Mouse (Mus musculus) B cell, adult 2 months (primary cell): ENCODE results near the gene Irx2.

Experiments
- DNase-seq, 2 experiments: peaks; one replicate each; pipeline ENCODE4 v3.0.0; 2022

Irx2 gene

DNA sequence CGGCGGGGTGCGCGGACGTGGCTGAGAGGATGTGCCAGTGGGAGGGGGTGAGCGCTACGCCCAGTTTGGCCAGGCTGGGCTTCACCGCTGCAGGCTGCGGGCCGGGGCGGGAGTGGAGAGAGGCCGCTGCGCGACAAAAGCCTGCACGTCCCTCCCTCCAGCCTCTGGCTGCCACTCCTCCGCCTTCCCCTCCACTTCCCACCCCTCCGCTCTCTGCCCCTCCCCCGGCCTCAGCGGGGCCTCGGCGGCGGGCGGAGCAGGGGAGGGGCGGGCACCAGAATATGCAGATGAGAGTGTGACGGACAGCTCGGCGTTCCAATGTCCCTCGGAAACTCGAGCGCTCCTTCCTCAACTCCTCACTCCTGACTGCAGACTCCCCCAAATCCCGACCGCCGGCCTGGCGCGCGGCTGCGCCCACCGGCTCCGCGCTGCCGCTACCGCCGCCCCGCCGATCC is at the start of gene Irx2:
TSS of gene Irx2 (plus strand) at position 359 of the 455 bp plus-strand sequence.
- no peak for DNase-seq

DNA sequence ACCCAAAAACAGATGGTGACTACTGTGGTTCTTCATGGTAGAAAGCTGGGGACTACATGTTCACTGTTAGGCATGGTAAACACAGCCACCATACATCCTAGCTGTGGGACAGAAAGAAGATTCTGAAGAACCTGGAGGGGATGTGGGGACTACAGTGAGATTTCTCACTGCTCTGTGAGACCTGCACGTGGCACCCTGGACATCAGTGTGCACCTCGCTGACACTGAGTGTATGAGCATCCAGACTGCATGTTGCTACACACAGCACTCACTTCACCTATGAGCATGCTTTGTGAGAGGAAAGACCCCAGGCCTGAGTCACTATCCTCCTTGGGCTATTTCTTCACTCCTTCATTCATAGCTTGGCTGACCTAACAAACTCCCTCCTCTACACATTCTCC is 47.3 kb upstream of the Irx2 start:
- no peak for DNase-seq

DNA sequence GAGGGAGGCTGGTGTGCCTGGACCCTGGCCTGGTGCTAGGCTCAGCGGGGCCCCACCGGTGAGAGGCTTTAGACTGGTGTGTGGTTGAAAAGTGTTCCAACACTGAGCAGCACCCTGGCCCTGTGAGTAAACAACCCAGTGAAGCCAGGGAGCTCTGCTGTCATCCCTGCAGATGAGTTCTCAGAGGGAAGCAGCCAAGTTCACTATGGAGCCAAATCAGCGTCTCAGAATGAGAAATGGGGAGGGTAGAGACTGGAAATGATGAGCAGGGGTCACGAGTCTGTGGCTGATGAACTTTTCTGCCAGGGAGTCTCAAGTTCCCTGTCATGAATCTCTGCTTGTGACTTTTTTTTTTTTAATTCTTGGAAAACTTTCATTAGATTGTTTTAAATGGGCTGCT is 36.1 kb upstream of the Irx2 start:
- DNase-seq: no peak

DNA sequence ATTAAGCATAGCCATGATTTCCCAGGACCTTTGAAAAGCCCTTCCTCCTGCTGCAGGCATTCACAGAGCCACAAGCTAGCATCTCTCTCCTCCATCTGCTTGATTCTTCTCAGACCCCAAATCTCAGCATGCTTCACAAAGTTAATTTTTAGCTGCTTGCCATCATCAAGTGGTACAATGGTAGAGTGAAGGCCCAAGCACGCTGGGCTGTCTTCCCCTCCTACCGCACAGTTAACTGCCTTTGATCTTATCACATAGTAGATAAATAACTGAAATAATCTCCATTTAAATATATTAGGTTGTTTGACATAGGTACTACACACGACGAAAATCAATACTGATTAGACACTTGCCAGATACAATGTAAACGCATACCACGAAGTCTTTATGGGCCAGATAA is 35.3 kb upstream of the Irx2 start:
- DNase-seq: no peak

DNA sequence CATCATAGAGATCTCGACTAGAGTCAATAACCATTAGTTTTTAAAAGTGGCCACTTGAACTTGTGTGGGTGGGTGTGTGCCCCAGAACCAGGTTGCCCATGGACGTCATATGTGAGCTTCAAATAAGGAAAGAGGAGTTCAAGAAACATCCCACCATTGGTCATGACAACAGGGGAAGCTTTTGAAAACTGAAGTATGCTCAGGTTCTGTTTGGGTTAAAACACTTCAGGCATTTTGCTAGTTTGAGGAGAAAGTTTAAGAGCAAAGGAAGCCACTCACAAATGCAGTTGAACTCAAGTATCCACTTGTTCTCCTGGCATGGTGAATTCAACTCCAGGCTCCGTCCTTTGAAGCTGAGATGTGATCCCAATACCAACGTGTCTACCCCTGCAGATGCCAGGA is 34.9 kb upstream of the Irx2 start:
- DNase-seq: no peak

DNA sequence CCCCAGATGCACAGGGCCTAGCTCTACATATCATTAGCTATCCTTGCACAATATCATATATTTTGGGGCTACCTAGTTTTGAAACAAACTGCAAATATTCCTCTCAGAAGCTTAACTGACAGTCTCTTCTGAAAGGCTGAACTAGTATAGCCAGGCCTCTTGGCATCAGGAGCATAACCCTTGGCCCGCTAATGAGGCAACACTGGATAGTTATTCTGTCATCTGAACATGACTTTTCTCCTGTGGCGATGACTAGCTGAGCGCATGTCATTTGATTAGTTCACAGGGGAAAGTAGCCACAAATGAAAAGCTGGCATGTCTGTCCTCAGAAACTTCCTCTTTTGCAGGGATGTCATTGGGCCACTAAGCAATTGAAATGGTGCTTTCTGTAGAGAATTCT is 29.4 kb upstream of the Irx2 start:
- DNase-seq: no peak

DNA sequence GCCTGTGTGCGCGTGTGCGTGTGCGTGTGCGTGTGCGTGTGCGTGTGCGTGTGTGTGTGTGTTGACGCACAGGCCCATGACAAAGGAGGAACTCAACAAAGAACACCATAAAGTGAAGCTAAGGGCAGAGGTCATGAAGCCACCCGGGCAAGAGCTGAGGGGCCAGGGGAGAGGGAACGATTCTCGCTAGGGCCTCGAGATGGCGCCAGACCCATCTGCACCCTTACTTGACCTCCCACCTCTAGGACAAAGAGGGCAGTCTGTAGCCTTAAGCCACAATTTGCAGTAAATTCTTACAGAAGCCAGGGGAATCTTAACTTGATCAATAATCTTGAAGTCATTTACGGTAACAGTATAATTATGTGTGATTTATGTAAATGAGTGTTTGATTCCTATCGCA is 19.9 kb upstream of the Irx2 start:
- DNase-seq: no peak

DNA sequence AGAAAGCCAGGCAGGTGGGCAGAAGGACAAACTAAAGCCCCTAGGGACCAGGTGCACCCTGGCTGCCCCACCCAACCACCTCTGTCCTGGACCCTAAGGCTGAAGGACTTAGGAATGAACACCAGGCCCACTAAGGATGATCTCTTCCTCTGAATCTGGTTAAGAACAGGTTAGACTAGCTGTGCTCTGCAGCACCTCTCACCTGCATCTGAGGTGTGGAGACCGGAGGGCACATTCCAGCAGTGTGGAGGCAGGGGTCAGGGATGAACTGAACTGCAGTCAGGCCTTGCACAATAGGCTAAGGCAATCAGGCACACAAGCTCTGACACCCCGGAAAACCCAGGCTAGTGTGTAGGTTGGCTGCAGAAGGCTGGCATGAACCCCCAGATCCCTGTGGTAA is 18.3 kb upstream of the Irx2 start:
- DNase-seq: no peak

DNA sequence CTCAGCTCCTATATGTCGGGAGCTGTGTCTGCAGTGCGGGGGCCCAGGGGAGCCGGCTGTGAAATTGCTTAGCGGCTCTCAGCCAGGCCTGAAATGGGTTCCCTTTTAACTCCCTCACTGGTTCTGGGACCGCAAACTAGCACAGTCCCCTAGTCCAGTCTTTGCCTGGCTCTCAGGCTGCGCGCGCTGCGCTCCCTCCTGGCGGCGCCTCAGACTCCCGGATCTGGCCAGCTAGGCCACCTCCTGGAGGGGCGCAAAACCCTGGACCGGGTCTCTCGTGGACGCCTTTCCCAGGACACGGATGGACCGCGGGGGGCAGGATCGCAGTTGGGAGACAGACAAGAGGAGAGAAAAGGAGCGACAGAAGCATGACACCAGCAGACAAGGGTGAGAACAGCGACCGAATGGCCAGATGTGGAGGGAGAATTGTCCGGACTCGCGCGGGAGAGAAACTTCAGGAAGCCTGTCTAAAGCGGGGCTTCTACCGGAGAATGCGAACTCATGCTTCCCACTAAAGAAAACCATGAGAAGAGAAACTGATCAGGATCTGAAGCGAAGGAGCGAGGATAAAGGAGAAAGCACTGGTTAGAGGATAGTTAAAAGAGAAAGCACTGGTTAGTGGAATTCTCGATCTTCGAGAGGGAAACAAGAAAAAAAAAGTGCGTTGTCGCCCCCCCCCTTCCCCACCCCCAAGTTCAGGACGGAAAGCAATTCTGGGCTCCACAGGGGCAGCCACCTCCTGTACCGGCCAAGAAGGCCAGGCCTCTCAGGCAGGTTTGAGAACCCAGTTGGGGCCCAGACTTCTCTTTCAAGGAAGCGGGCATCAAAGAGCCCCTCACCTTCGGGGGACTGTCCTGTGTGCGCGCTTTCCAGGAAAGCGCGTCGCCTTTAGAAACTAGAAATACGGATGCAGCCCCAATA is 4.4 kb upstream of the Irx2 start:
- DNase-seq: no peak

DNA sequence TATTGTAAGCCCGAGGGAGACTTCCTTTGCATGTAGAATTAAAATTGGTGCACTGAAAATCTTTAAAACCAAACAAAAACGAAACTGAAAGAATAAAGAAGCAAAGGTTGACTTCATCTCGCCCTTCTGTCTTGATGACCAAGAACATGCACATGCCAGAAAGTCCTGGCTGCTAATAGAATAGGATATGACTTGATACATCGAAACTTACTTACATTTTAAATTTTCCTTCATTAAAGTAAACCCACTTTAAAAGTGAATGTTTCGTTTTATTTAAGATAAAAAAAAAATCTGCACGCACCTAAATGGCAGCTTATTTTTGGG is 3.8 kb upstream of the Irx2 start:
- DNase-seq: no peak

DNA sequence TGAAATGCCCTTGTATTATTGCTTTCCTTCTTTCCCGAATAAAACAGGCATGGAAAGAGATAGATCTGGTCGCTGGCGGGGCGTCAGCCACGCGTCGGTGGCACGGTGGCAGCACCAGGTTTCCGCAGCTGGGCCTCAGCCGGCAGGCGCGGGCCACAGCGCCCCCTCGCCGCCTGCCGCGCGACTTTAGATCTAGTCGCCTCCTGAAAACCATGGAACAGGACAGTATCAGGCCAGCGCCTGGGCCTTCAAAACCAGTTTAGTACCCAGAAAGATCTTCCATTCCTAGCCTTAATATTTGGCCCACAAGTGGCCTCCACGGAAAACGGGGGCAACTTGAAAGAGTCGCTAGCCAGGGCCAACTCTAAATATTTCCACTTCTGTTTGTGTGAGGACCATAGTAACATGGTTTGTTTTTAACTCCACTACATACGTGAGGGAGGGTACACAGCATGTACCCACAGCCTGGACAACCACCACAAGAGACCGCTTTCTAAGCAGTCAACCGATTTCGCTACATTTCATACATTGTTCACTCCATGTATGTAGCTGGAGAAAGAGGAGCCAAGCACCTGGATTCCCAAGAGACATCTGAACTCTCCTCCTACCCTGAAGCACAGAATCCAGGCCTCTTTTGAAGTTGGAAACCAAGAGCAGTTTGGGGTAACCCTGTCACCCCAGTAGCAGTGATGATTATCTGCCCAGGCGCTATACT is 3.2 kb upstream of the Irx2 start:
- DNase-seq: no peak

DNA sequence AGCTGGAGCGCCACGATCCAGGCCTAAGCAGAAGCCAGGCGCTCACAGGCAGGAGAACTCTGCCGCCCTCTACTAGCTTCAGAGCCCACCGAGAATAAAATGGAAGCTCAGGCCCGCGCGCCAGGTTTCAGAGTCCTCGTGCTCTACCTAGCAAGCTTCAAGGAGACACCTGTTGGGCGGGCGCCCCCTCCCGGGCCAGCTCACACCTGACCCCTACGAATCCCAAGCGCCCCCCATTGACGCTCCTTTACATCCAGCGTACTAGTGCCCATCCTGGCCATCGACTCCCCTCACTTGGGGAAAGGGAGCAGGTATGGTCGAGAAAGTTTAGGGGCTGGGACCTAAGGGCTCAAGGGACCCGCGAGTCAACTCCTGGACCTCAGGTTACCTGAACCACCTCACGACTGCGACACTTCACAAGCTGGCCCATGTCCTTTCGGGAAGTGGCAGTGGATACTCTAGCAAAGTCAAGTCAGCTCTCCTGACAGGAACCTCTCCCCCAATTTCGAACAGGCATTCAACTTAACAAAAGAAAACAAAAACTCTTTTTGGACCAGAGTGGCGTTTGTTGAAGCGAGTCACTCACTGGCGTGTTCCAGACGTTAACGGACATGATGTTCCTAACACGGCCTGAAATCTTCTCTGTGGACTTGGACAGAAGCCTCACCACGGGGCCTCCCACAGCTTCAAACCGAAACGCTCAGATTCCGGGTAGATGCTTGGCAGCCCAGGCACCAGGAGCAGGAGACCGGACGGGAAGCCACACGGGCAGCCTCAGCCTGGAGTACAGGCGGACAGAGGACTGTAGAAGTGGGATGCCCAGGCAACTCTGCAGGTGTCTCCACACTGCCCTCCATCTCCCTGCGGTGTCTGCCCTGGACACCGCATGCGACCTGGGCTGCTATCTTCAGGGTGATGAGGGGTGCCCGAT is 964 bp upstream of the Irx2 start:
- no peak for DNase-seq

DNA sequence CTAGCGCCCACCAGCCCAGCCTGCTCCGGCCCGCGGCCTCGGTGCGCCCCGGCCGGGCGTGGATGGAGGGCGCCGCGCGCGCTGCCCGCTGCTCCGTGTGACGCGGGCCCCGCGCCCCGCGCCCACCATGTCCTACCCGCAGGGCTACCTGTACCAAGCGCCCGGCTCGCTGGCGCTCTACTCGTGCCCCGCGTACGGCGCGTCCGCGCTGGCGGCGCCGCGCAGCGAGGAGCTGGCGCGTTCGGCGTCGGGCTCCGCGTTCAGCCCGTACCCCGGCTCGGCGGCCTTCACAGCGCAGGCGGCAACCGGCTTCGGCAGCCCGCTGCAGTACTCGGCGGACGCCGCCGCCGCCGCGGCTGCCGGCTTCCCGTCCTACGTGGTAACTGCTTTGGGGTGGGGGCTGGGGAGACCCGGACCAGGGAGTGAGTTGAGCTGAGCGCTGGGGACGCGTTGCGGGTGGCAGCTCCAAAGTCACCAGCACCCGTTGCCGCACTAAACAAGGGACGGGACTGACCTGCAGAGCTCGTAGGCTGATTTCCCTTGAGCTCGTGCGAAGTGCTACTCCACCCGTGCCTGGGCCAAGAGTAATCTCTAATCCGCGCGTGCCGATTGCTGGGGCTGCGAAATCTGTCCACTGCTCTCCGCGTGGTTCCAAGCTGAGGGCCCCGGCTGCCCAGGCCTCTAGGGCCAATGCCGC is 463 bp downstream of the Irx2 start:
- DNase-seq: no peak

DNA sequence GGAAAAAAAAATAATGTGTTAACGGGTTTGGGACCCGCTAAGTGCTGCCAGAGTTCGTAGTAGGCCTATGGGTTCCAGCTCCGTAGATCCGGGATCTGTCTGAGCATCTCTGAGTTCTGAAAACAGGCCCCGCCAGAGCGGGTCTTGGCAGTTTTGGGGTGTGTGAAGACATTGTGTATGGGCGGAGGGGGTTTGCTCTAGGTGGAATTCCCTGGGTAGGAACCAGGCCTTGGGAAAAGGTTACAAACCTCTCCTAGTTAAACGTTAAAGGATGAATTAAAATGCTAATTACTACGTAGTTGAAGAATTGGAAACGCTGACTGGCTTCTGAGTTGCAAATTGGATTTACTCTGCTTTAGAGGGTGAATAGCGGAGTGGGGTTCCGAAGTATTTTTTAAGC is 1.2 kb downstream of the Irx2 start:
- no peak for DNase-seq

DNA sequence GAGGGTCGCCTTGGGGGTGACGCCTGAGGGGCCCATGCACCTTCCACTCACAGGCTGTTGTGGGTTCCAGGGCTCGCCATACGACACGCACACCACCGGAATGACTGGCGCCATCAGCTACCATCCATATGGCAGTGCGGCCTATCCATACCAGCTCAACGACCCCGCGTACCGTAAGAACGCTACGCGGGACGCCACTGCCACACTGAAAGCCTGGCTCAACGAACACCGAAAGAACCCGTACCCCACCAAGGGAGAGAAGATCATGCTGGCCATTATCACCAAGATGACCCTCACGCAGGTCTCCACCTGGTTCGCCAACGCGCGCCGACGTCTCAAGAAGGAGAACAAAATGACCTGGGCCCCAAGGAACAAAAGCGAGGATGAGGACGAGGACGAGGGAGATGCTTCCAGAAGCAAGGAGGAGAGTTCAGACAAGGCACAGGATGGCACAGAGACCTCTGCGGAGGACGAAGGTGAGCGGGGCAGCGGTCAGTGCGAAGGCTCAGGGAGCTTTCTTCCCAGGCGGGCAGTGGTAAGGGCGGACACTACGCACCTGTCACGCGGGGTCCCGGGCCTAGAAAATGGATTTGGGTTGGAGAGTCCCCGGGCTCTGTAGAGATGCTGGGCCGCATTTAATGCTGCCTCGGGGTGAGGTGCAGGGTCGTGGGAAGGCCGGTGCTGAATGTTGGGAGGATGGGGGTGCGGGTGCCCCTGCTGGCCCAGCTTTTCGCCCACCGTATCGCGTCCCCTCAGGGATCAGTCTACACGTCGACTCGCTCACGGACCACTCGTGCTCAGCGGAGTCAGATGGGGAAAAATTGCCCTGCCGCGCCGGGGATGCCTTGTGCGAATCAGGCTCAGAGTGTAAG is 2.1 kb downstream of the Irx2 start:
- DNase-seq: no peak

DNA sequence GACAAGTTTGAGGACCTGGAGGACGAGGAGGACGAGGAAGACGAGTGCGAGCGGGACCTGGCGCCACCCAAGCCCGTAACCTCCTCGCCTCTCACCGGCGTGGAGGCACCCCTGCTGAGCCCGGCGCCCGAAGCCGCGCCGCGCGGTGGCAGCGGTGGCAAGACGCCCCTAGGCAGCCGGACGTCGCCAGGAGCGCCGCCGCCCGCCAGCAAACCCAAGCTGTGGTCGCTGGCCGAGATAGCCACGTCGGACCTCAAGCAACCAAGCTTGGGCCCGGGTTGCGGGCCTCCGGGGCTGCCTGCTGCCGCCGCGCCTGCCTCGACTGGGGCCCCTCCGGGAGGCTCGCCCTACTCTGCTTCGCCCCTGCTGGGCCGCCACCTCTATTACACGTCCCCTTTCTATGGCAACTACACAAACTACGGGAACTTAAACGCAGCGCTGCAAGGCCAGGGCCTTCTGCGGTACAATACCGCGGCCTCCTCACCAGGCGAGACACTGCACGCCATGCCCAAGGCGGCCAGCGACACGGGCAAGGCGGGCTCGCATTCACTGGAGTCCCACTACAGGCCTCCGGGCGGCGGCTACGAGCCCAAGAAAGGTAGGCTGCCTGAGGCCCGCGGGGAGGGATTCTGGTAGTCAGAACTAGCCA is 2.9 kb downstream of the Irx2 start:
- DNase-seq: no peak

DNA sequence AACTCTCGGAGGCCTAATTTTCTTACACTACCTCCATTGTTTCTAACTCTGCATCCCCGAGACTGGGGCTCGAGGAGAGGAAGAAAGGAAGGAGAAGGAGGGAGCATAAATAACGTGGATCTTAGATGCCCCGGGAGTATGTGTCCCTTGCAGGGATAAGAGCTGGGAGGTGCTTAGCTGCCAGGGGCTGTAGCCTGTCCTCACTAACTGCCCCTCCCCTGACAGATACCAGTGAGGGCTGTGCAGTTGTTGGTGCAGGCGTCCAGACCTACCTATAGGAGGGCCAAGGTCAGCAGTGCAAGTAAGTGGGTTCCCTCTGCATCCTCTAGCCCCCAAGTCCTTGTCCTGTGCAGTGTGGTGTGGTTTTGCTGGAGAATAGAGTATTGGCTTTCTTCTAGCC is 3.7 kb downstream of the Irx2 start:
- DNase-seq: no peak

DNA sequence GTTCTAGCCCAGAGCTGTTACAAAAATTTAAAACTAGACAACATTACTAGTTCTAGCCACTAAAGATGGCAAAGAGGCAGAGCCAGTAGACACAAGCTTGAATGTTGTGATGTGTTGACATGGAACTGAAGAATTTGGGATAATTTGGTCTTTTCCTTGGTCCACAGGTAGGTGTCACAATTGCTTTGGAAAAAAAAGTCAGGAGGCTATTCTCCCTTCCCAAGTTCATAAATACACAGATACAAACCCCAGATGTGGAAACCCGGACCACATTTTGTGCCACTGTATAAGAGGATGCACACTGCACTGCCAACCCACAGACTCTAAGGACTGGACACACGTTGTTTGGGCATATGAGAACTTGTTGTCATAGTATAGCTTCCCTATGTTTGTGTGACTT is 4.5 kb downstream of the Irx2 start:
- no peak for DNase-seq

DNA sequence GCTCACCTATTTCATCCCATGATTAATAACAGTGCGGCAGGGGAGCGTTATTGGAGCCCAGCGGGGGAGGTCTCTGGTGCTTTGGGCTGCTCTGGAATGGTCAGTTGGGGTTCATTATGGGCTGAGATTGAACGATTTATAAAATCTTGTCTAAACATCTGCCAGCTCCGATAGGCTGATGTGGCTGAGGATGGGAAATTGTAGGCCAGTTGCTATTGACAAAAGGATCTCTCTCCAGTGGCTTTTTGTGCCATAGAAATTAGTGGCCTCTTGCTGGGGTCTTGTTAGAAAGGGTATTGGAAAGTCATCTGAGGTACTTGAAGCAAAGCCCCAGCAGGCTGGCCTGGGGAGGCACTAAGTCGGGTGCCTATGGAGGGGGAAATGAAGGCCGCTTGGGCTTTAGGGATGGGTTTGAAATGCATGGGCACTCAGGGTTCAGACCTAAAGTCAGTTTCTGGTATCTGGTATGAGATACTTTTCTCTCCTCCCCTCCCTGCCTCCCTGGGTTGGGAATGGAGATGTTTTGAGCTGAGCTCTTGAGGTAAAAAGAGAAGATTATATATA is 6.2 kb downstream of the Irx2 start:
- DNase-seq: no peak

DNA sequence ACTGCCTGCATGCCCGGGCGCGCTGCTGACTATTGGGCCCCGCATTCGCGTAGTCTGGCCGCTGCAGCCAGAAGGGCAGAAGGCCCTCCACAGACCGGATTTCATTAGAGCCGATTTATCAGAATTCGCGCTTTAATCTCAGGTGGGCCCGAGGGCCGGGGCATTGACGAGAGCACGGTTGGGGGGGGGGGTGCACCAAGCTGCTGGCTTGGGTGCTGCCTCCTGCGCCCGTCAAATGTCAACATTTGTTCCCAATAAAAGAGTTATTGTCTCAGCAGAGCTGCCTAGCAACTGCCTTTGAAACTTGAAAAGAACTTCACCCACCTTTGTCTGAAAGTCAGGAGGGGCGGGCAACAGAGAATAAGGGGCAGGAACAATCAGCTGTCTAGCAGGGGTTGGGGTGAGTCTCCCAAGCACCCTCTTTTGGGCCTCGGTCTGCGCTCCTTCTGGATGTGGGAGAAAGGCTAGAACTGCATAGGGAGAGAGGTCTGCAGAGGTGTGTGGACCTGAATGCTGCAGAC is 7.8 kb downstream of the Irx2 start:
- DNase-seq: no peak

DNA sequence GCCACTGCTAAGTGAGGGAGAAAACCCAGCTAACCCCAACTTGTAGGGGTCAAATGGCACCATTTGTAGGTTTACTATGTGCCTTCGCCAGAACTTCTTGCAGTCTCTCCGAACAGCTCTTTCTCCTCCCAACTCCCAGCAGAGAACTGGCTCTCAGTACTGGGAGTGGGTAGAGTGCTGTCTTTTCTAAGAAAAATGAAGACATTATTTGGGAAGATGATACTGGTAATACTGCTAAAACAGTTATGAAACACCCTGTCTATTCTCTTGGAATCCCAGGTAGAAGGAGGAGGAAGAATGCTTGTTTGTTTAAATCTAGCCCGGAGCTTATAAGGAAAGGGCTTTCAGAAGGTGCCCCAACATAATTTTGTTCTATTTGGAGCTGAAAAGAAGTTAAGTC is 8.9 kb downstream of the Irx2 start:
- no peak for DNase-seq
